Mouse (Mus musculus) small intestine, adult 2 months (tissue): ENCODE measurements around the gene Tmem107. TPM values are rescaled to one million over a fixed set of nuclear protein-coding genes. Genes with fewer than 3 reads are reported as not detected.
A peak's percentile ranks its signal among the peaks of the same experiment; 100 is the strongest.

Source experiments
- H3K27ac ChIP-seq: fragments of 200-500 bp; 2 replicates; pipeline ENCODE4 v1.5.1; 2012; ENCODE audit warnings: low read depth, low read length, control low read depth, inconsistent platforms; ENCODE audit not compliant: insufficient read depth
- H3K27me3 ChIP-seq: fragments of 200-500 bp; 2 replicates; pipeline ENCODE4 v1.6.1; 2012; ENCODE audit warnings: mild to moderate bottlenecking, moderate library complexity, low read length, inconsistent platforms; ENCODE audit not compliant: control insufficient read depth, insufficient read depth
- H3K36me3 ChIP-seq: fragments of 200-500 bp; 2 replicates; pipeline ENCODE4 v1.6.1; 2012; ENCODE audit warnings: mild to moderate bottlenecking, low read length, control low read depth, inconsistent platforms; ENCODE audit not compliant: control insufficient read depth, insufficient read depth
- H3K4me1 ChIP-seq: fragments of 200-500 bp; 2 replicates; pipeline ENCODE4 v1.6.1; 2012; ENCODE audit warnings: low read length, inconsistent platforms, mixed read lengths; ENCODE audit not compliant: control insufficient read depth, insufficient read depth, insufficient read length
- H3K4me3 ChIP-seq: fragments of 200-500 bp; 2 replicates; pipeline ENCODE4 v1.5.1; 2012; ENCODE audit warnings: low read depth, mild to moderate bottlenecking, control low read depth, inconsistent platforms, low read length, moderate library complexity
- CTCF ChIP-seq: fragments of 200-500 bp; IDR thresholded peaks from 2 replicates; pipeline ENCODE4 v1.5.1; 2012; ENCODE audit warnings: low read depth, mild to moderate bottlenecking, control low read depth, inconsistent platforms, low read length, moderate library complexity, mixed read lengths; ENCODE audit not compliant: insufficient replicate concordance, insufficient read length; ENCODE audit errors: extremely low read depth
- POLR2A ChIP-seq: fragments of 200-500 bp; IDR thresholded peaks from 2 replicates; pipeline ENCODE4 v1.6.1; 2012; ENCODE audit warnings: low read depth, mild to moderate bottlenecking, control low read depth, inconsistent platforms, low read length, moderate library complexity
- WGBS: fragments of 180-500 bp; shearing (Covaris S2); methylation state at CpG from one replicate; pipeline ENCODE4 v1.1.7; 2018; 5-methylcytosine and 5-hydroxymethylcytosine counted together
- polyA plus RNA-seq: library from polyadenylated mRNA; depleted of rRNA; stranded (reverse); fragments of >200 nt; gene quantifications from 2 replicates; pipeline ENCODE4 v1.2.3, GENCODE M21; 2012; rRNA removed

Tmem107 gene
- polyA plus RNA-seq: 11.8 and 12.8 TPM in 2 replicates

- Histone ChIP-seq H3K36me3 (no peaks in the 10 kb centered on the region), H3K4me3 (peak within 1 kb of the TSS; percentile 74), H3K27ac (peak within 1 kb of the TSS; percentile 60), H3K27me3 (no peaks in the 10 kb centered on the region), H3K4me1 (peaks cover 10% of the 10 kb centered on the region; the same call in 1 of the 2 replicates)
- TF ChIP-seq CTCF (no peak), POLR2A (peak; percentile 85)
- WGBS: under 1% methylated on average over 47 of the region's 47 CpGs
Observed at GRCm38 (mm10) chr11:69070590-69071222, at the start of gene Tmem107. Tmem107 (plus strand) TSS chr11:69070806.

- Histone ChIP-seq H3K27ac (no peak overlapping the region), H3K4me3 (no peak overlapping the region), H3K36me3 (peaks cover 55% of the 10 kb centered on the region), H3K4me1 (no peaks in the 10 kb centered on the region), H3K27me3 (no peaks in the 10 kb centered on the region)
- no peak for TF ChIP-seq CTCF
- no peak for TF ChIP-seq POLR2A
- WGBS: 89% methylated on average over 3 of the region's 3 CpGs
Observed at GRCm38 (mm10) chr11:69026562-69026961, 44.0 kb upstream of the Tmem107 start.

GRCm38 (mm10) chr11:69028805-69029204 is 41.8 kb upstream of the Tmem107 start:
- Histone ChIP-seq H3K4me1 (no peaks in the 10 kb centered on the region), H3K27ac (no peak overlapping the region), H3K4me3 (no peak overlapping the region), H3K27me3 (no peaks in the 10 kb centered on the region), H3K36me3 (peaks cover 44% of the 10 kb centered on the region)
- 76% methylated on average over 2 of the region's 2 CpGs for WGBS
- no peak for TF ChIP-seq CTCF
- no peak for TF ChIP-seq POLR2A

- peaks cover 21% of the 10 kb centered on the region; the same call in 1 of the 2 replicates for H3K36me3 ChIP-seq
- peaks cover 9% of the 10 kb centered on the region; the same call in 1 of the 2 replicates for H3K4me1 ChIP-seq
- TF ChIP-seq CTCF (no peak), POLR2A (no peak)
- H3K27me3 ChIP-seq: no peaks in the 10 kb centered on the region
- WGBS: 73% methylated on average over 9 of the region's 9 CpGs
- no peak overlapping the region for H3K27ac ChIP-seq
- no peak overlapping the region for H3K4me3 ChIP-seq
Observed at GRCm38 (mm10) chr11:69033552-69033951, 37.1 kb upstream of the Tmem107 start.

GRCm38 (mm10) chr11:69034585-69034984 is 36.0 kb upstream of the Tmem107 start:
- no peak for TF ChIP-seq POLR2A
- TF ChIP-seq CTCF: no peak
- H3K27ac ChIP-seq: no peak overlapping the region
- no peak overlapping the region for H3K4me3 ChIP-seq
- peaks cover 18% of the 10 kb centered on the region; the same call in 1 of the 2 replicates for H3K36me3 ChIP-seq
- no peaks in the 10 kb centered on the region for H3K27me3 ChIP-seq
- 95% methylated on average over 3 of the region's 3 CpGs for WGBS
- H3K4me1 ChIP-seq: peaks cover 9% of the 10 kb centered on the region; the same call in 1 of the 2 replicates

GRCm38 (mm10) chr11:69035411-69035810 is 35.2 kb upstream of the Tmem107 start:
- H3K27ac ChIP-seq: peak overlapping the region; percentile 14; the same call in 1 of the 2 replicates
- no peaks in the 10 kb centered on the region for H3K27me3 ChIP-seq
- peaks cover 9% of the 10 kb centered on the region; the same call in 1 of the 2 replicates for H3K4me1 ChIP-seq
- no peak for TF ChIP-seq POLR2A
- TF ChIP-seq CTCF: no peak
- 85% methylated on average over 9 of the region's 9 CpGs for WGBS
- 0 out of 2 replicates have a peak overlapping the region, but pooled peaks have one; percentile 3 for H3K4me3 ChIP-seq
- H3K36me3 ChIP-seq: peaks cover 16% of the 10 kb centered on the region; the same call in 1 of the 2 replicates

GRCm38 (mm10) chr11:69035849-69036248 is 34.8 kb upstream of the Tmem107 start:
- Histone ChIP-seq H3K4me3 (peak overlapping the region; percentile 41), H3K27me3 (no peaks in the 10 kb centered on the region), H3K36me3 (peaks cover 12% of the 10 kb centered on the region; the same call in 1 of the 2 replicates), H3K4me1 (peaks cover 9% of the 10 kb centered on the region; the same call in 1 of the 2 replicates), H3K27ac (peak overlapping the region; percentile 14; the same call in 1 of the 2 replicates)
- WGBS: 3% methylated on average over 8 of the region's 8 CpGs
- no peak for TF ChIP-seq POLR2A
- TF ChIP-seq CTCF: peak; percentile 84
